Mouse (Mus musculus): ENCODE data around the gene Bicral. TPM values are rescaled to one million over a fixed set of nuclear protein-coding genes. Genes with fewer than 3 reads are reported as not detected.

The Bicral gene
- 5.3 and 5.7 TPM in 2 replicates for polyA plus RNA-seq (2014; fragmentation: Nextera tagmentation; extraction: Ambion mirVana)

- peak; percentile 95 for DNase-seq (ENCODE audit: low spot score)
- ATAC-seq (ENCODE audit: low read depth): peak; percentile 77
- H3K27me3 ChIP-seq (replicated peaks; ENCODE audit: control insufficient read depth, insufficient read depth, low read length): no peaks in the 10 kb centered on the region
- no peaks in the 10 kb centered on the region for H3K36me3 ChIP-seq (ENCODE audit: control insufficient read depth, insufficient read depth, low read length)
- peak within 1 kb of the TSS; percentile 100 for H3K9ac ChIP-seq (ENCODE audit: low read depth, low read length)
- H3K27ac ChIP-seq (replicated peaks; ENCODE audit: low read depth, low read length): peak within 1 kb of the TSS; percentile 100
- peaks cover 13% of the 10 kb centered on the region; the same call in 1 of the 2 replicates for H3K4me1 ChIP-seq (ENCODE audit: control insufficient read depth, insufficient read depth, low read length)
- WGBS: under 1% methylated on average over 56 of the region's 65 CpGs
- peak within 1 kb of the TSS; percentile 68 for H3K4me2 ChIP-seq (ENCODE audit: low read depth, low read length)
- H3K4me3 ChIP-seq (ENCODE audit: low read depth, low read length): peak within 1 kb of the TSS; percentile 100
- H3K9me3 ChIP-seq (ENCODE audit: control insufficient read depth, low read length): no peaks in the 10 kb centered on the region
Observed at GRCm38 (mm10) chr17:46857903-46858748, at the start of gene Bicral. Gene Bicral, minus strand, starts transcription at chr17:46858482.

- 20% methylated on average over 19 of the region's 19 CpGs for WGBS
- no peak overlapping the region for H3K4me2 ChIP-seq (ENCODE audit: low read depth, low read length)
- H3K36me3 ChIP-seq (ENCODE audit: control insufficient read depth, insufficient read depth, low read length): no peaks in the 10 kb centered on the region
- no peaks in the 10 kb centered on the region for H3K9me3 ChIP-seq (ENCODE audit: control insufficient read depth, low read length)
- no peaks in the 10 kb centered on the region for H3K4me1 ChIP-seq (ENCODE audit: control insufficient read depth, insufficient read depth, low read length)
- no peak overlapping the region for H3K27ac ChIP-seq (replicated peaks; ENCODE audit: low read depth, low read length)
- no peak overlapping the region for H3K9ac ChIP-seq (ENCODE audit: low read depth, low read length)
- no peak overlapping the region for H3K4me3 ChIP-seq (ENCODE audit: low read depth, low read length)
- DNase-seq (ENCODE audit: low spot score): peak; percentile 77
- H3K27me3 ChIP-seq (replicated peaks; ENCODE audit: control insufficient read depth, insufficient read depth, low read length): no peaks in the 10 kb centered on the region
- peak; percentile 88 for ATAC-seq (ENCODE audit: low read depth)
Observed at GRCm38 (mm10) chr17:46903876-46904490, 45.7 kb upstream of the Bicral start.

DNA sequence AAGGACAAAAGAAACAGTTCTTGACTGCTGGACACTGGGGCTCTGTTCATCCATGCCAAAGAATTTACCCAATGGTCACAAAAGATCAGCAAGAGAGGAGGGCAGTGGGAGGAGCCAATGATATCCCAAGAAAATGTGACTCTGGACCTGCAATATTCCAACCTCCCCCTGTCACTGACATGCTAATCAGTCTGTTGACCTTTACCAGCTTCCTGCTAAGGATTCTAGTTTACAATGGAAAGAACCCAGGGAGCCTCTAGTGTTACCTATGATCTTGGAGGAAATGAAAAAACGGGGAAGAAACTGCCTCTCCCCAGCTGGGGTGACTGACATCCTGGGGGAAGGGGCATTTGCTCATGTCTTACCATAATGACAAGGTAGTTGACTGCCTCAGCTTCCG lies 42.7 kb upstream of the Bicral start:
- Histone ChIP-seq H3K27me3 (replicated peaks; ENCODE audit: control insufficient read depth, insufficient read depth, low read length) (no peaks in the 10 kb centered on the region), H3K9me3 (ENCODE audit: control insufficient read depth, low read length) (no peaks in the 10 kb centered on the region), H3K4me1 (ENCODE audit: control insufficient read depth, insufficient read depth, low read length) (no peaks in the 10 kb centered on the region), H3K27ac (replicated peaks; ENCODE audit: low read depth, low read length) (no peak overlapping the region), H3K4me3 (ENCODE audit: low read depth, low read length) (no peak overlapping the region), H3K36me3 (ENCODE audit: control insufficient read depth, insufficient read depth, low read length) (no peaks in the 10 kb centered on the region), H3K4me2 (ENCODE audit: low read depth, low read length) (no peak overlapping the region), H3K9ac (ENCODE audit: low read depth, low read length) (no peak overlapping the region)
- WGBS: 50% methylated on average over 2 of the region's 2 CpGs
- DNase-seq (ENCODE audit: low spot score): no peak
- no peak for ATAC-seq (ENCODE audit: low read depth)

- H3K27ac ChIP-seq (replicated peaks; ENCODE audit: low read depth, low read length): no peak overlapping the region
- 40% methylated on average over 13 of the region's 13 CpGs for WGBS
- DNase-seq (ENCODE audit: low spot score): no peak
Observed at GRCm38 (mm10) chr17:46897221-46897950, 39.1 kb upstream of the Bicral start.

DNA sequence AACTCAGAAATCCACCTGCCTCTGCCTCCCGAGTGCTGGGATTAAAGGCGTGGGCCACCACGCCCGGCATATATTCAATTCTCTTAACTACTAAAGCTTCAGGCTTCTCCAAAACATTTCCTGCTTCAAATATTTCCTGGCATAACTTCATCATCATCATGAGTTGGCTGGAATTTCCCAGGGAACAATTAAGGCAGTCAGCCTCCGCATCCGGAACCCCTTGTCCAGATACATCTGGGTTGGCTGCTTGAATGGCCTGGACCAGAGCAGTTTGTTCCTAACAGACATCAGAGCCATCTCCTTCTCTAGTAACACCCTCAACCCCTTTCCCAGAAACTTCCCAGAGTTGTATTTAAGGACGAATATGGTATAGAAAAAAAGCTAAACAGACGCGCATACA lies 37.1 kb upstream of the Bicral start:
- DNase-seq (ENCODE audit: low spot score): no peak
- no peak for ATAC-seq (ENCODE audit: low read depth)
- 88% methylated on average over 9 of the region's 9 CpGs for WGBS
- H3K4me2 ChIP-seq (ENCODE audit: low read depth, low read length): no peak overlapping the region
- H3K4me1 ChIP-seq (ENCODE audit: control insufficient read depth, insufficient read depth, low read length): peaks cover 19% of the 10 kb centered on the region
- no peak overlapping the region for H3K27ac ChIP-seq (replicated peaks; ENCODE audit: low read depth, low read length)
- H3K9ac ChIP-seq (ENCODE audit: low read depth, low read length): no peak overlapping the region
- H3K4me3 ChIP-seq (ENCODE audit: low read depth, low read length): no peak overlapping the region
- no peaks in the 10 kb centered on the region for H3K9me3 ChIP-seq (ENCODE audit: control insufficient read depth, low read length)
- H3K27me3 ChIP-seq (replicated peaks; ENCODE audit: control insufficient read depth, insufficient read depth, low read length): no peaks in the 10 kb centered on the region
- H3K36me3 ChIP-seq (ENCODE audit: control insufficient read depth, insufficient read depth, low read length): peaks cover 17% of the 10 kb centered on the region

More at GRCm38 (mm10) chr17:46897221-46897950, 39.1 kb upstream of the Bicral start:
- Histone ChIP-seq H3K9ac (ENCODE audit: low read depth, low read length) (no peak overlapping the region), H3K36me3 (ENCODE audit: control insufficient read depth, insufficient read depth, low read length) (peaks cover 11% of the 10 kb centered on the region), H3K9me3 (ENCODE audit: control insufficient read depth, low read length) (no peaks in the 10 kb centered on the region), H3K27me3 (replicated peaks; ENCODE audit: control insufficient read depth, insufficient read depth, low read length) (no peaks in the 10 kb centered on the region), H3K4me3 (ENCODE audit: low read depth, low read length) (no peak overlapping the region), H3K4me1 (ENCODE audit: control insufficient read depth, insufficient read depth, low read length) (peaks cover 8% of the 10 kb centered on the region), H3K4me2 (ENCODE audit: low read depth, low read length) (no peak overlapping the region)
- ATAC-seq (ENCODE audit: low read depth): no peak

DNA sequence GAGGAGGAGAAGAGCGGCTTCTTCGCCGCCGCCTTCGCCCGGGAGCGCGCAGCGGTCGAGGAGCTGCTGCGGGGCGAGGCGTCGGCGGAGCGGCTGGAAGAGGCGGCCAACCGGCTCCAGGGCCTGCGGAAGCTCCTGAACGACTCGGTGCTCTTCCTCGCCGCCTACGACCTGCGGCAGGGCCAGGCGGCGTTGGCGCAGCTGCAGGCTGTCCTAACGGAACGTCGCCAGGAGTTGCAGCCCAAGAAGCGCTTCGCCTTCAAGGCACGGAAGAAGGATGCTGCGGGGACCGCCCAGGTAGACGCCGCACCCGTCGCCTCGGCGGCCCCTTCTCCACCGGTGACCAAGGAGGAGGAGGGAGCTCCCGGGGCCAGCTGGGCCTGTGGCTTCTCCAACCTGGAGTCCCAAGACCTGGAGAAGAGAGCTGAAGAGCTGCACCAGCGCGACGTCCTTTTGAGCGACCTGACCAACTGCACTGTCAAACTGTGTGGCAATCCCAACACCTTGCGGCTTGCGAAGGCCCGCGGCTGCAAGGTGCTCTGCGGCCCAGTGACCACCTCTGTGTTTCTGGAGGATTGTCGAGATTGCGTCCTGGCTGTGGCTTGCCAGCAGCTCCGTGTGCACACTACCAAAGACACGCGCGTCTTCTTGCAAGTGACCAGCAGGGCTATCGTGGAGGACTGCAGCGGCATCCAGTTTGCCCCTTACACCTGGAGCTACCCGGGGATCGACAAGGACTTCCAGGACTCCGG lies 32.7 kb upstream of the Bicral start:
- Histone ChIP-seq H3K36me3 (ENCODE audit: control insufficient read depth, insufficient read depth, low read length) (peaks cover 17% of the 10 kb centered on the region), H3K27me3 (replicated peaks; ENCODE audit: control insufficient read depth, insufficient read depth, low read length) (no peaks in the 10 kb centered on the region), H3K9me3 (ENCODE audit: control insufficient read depth, low read length) (no peaks in the 10 kb centered on the region), H3K4me1 (ENCODE audit: control insufficient read depth, insufficient read depth, low read length) (peaks cover 19% of the 10 kb centered on the region), H3K9ac (ENCODE audit: low read depth, low read length) (peak overlapping the region; percentile 89), H3K4me3 (ENCODE audit: low read depth, low read length) (peak overlapping the region; percentile 95), H3K27ac (replicated peaks; ENCODE audit: low read depth, low read length) (peak overlapping the region; percentile 87), H3K4me2 (ENCODE audit: low read depth, low read length) (peak overlapping the region; percentile 88)
- 4% methylated on average over 37 of the region's 64 CpGs for WGBS
- no peak for DNase-seq (ENCODE audit: low spot score)
- peak; percentile 26 for ATAC-seq (ENCODE audit: low read depth)

DNA sequence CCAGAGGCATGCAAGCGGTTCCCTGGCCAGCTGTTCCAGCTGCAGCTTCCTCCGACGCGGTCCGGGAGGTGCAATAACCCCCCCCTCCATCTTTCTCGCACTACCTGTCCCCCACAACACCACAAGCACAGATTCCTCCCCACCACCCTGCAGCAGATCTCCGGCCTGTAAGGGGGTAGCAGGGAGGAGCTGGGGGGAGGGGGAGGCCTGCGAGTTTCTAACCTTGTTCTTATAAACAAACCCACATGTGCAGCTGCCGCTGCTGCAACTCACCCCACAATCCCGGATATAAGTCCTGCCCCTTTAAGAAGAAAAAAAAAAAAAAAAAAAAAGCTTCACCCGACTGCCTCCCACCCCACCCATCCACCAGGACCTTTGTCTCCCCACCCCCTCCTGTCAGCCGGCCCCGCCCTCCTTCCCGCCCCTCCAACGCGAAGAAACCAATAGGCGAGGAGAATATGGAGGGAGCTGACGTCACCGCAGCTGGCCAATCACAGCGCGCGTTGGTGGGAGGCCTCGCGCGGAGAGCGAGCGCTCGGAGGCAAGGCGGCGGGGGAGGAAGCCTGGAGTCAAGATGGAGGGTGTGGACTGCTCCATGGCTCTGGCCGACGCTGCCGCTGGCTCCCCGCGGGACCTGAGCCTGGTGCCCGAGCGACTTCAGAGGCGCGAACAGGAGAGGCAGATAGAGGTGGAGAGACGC lies 32.0 kb upstream of the Bicral start, which contains the start of gene Tbcc:
TSS of gene Tbcc (plus strand) at position 569 of the 700 bp plus-strand sequence.
- WGBS: under 1% methylated on average over 29 of the region's 40 CpGs
- Histone ChIP-seq H3K9me3 (ENCODE audit: control insufficient read depth, low read length) (no peaks in the 10 kb centered on the region), H3K27me3 (replicated peaks; ENCODE audit: control insufficient read depth, insufficient read depth, low read length) (no peaks in the 10 kb centered on the region), H3K9ac (ENCODE audit: low read depth, low read length) (peak within 1 kb of the TSS; percentile 89), H3K4me3 (ENCODE audit: low read depth, low read length) (peak within 1 kb of the TSS; percentile 95), H3K27ac (replicated peaks; ENCODE audit: low read depth, low read length) (peak within 1 kb of the TSS; percentile 99), H3K4me1 (ENCODE audit: control insufficient read depth, insufficient read depth, low read length) (peaks cover 19% of the 10 kb centered on the region), H3K4me2 (ENCODE audit: low read depth, low read length) (peak within 1 kb of the TSS; percentile 88), H3K36me3 (ENCODE audit: control insufficient read depth, insufficient read depth, low read length) (peaks cover 17% of the 10 kb centered on the region)
- peak; percentile 93 for ATAC-seq (ENCODE audit: low read depth)
- DNase-seq (ENCODE audit: low spot score): peak; percentile 98

Data from embryonic facial prominence, embryonic 14.5 days (tissue).